Mouse (Mus musculus) small intestine, adult 2 months (tissue): ENCODE measurements around the gene Robo2. TPM values are rescaled to one million over a fixed set of nuclear protein-coding genes. Genes with fewer than 3 reads are reported as not detected.

Experiments used
- H3K27ac ChIP-seq: fragments of 200-500 bp; 2 replicates; pipeline ENCODE4 v1.5.1; 2012; ENCODE audit warnings: low read depth, low read length, control low read depth, inconsistent platforms; ENCODE audit not compliant: insufficient read depth
- H3K27me3 ChIP-seq: fragments of 200-500 bp; 2 replicates; pipeline ENCODE4 v1.6.1; 2012; ENCODE audit warnings: mild to moderate bottlenecking, moderate library complexity, low read length, inconsistent platforms; ENCODE audit not compliant: control insufficient read depth, insufficient read depth
- H3K36me3 ChIP-seq: fragments of 200-500 bp; 2 replicates; pipeline ENCODE4 v1.6.1; 2012; ENCODE audit warnings: mild to moderate bottlenecking, low read length, control low read depth, inconsistent platforms; ENCODE audit not compliant: control insufficient read depth, insufficient read depth
- H3K4me1 ChIP-seq: fragments of 200-500 bp; 2 replicates; pipeline ENCODE4 v1.6.1; 2012; ENCODE audit warnings: low read length, inconsistent platforms, mixed read lengths; ENCODE audit not compliant: control insufficient read depth, insufficient read depth, insufficient read length
- H3K4me3 ChIP-seq: fragments of 200-500 bp; 2 replicates; pipeline ENCODE4 v1.5.1; 2012; ENCODE audit warnings: low read depth, mild to moderate bottlenecking, control low read depth, inconsistent platforms, low read length, moderate library complexity
- CTCF ChIP-seq: fragments of 200-500 bp; IDR thresholded peaks from 2 replicates; pipeline ENCODE4 v1.5.1; 2012; ENCODE audit warnings: low read depth, mild to moderate bottlenecking, control low read depth, inconsistent platforms, low read length, moderate library complexity, mixed read lengths; ENCODE audit not compliant: insufficient replicate concordance, insufficient read length; ENCODE audit errors: extremely low read depth
- POLR2A ChIP-seq: fragments of 200-500 bp; IDR thresholded peaks from 2 replicates; pipeline ENCODE4 v1.6.1; 2012; ENCODE audit warnings: low read depth, mild to moderate bottlenecking, control low read depth, inconsistent platforms, low read length, moderate library complexity
- WGBS: fragments of 180-500 bp; shearing (Covaris S2); methylation state at CpG from one replicate; pipeline ENCODE4 v1.1.7; 2018; 5-methylcytosine and 5-hydroxymethylcytosine counted together
- polyA plus RNA-seq: library from polyadenylated mRNA; depleted of rRNA; stranded (reverse); fragments of >200 nt; gene quantifications from 2 replicates; pipeline ENCODE4 v1.2.3, GENCODE M21; 2012

The Robo2 gene
- polyA plus RNA-seq, 1 experiment = 1.9 TPM

DNA sequence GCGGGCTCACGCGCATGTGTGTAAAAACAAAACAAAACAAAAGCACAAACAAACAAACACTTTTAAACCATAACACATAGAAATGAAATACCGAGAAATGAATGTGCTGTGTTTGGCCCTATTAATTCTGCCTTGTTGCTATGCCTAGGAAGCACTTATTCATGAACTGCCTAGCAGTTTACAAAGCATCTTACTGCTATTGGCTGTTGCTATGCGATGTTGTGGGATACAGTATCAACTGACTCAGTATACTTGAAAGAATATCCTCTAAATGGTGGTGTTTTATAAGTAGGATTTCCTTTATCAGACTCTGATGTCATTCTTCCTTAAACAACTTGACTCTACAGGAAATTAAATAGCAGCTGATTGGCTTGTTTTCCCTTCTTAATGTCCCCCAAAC is 339.0 kb downstream of the Robo2 start:
- no peak overlapping the region for H3K4me3 ChIP-seq
- H3K36me3 ChIP-seq = no peaks in the 10 kb centered on the region
- no peaks in the 10 kb centered on the region for H3K4me1 ChIP-seq
- 89% methylated on average over 5 of the region's 5 CpGs for WGBS
- H3K27me3 ChIP-seq = no peaks in the 10 kb centered on the region
- H3K27ac ChIP-seq = no peak overlapping the region
- TF ChIP-seq CTCF (no peak), POLR2A (no peak)

DNA sequence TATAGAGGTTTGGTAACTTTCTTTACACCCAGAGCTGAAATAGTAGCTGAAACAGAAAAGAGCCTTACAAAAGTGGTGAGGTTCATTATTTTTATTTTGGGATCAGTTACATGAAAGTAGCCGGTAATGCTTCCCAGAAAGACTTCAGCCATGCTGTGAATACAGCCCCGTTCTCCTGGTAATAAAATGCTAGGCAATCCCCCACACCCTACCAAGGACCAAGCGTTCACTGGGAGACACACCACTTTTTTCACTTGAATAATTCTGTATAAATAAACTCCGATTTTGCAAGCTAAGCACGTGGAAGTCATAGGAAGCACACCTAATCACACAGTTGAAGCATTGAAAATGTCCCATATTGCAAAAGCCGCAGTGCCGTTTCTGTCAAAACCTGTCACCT is 341.0 kb downstream of the Robo2 start:
- no peaks in the 10 kb centered on the region for H3K36me3 ChIP-seq
- no peak overlapping the region for H3K4me3 ChIP-seq
- H3K4me1 ChIP-seq = no peaks in the 10 kb centered on the region
- no peaks in the 10 kb centered on the region for H3K27me3 ChIP-seq
- no peak for TF ChIP-seq CTCF
- no peak for TF ChIP-seq POLR2A
- H3K27ac ChIP-seq = no peak overlapping the region
- 70% methylated on average over 7 of the region's 7 CpGs for WGBS

DNA sequence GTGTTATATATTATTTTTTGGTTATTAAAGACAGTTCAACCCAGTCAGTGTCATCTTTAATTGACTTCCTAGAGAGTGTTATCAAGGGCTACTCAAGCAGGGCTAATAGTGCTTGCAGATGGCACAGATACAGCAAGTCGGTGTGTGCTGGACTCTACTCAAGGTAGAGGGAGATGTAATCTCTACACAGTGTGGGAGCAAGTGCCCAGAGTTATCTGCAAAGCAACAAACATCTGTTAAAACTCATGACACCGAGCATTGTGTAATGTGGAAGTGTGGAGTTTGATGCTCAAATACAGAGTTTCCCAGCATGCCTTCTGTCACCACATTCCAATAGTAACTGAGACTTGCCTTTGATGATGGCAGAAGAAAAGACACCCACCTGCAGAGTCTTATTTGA is 345.7 kb downstream of the Robo2 start:
- Histone ChIP-seq H3K27ac (no peak overlapping the region), H3K27me3 (no peaks in the 10 kb centered on the region), H3K4me3 (no peak overlapping the region), H3K36me3 (no peaks in the 10 kb centered on the region), H3K4me1 (no peaks in the 10 kb centered on the region)
- WGBS = 71% methylated on average over 2 of the region's 2 CpGs
- no peak for TF ChIP-seq POLR2A
- TF ChIP-seq CTCF = no peak

DNA sequence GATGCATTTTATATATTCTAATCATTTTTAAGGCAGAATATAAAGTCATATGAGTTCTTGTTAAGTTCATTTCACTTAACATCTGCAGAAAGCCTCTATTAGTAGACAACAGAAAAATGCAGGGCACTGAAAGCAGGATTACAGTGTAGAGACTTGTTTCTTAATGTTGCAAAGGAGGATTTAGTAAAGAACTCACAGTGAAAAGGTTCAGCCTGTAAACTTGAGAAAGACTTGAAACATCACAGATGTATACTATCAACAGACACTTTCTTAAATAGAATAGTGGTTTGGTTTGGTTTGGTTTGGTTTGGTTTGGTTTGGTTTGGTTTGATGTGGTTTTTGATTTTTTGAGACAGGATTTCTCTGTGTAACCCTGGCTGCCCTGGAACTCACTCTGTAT is 349.7 kb downstream of the Robo2 start:
- Histone ChIP-seq H3K27ac (no peak overlapping the region), H3K27me3 (no peaks in the 10 kb centered on the region), H3K36me3 (no peaks in the 10 kb centered on the region), H3K4me3 (no peak overlapping the region), H3K4me1 (no peaks in the 10 kb centered on the region)
- TF ChIP-seq POLR2A = no peak
- no peak for TF ChIP-seq CTCF

DNA sequence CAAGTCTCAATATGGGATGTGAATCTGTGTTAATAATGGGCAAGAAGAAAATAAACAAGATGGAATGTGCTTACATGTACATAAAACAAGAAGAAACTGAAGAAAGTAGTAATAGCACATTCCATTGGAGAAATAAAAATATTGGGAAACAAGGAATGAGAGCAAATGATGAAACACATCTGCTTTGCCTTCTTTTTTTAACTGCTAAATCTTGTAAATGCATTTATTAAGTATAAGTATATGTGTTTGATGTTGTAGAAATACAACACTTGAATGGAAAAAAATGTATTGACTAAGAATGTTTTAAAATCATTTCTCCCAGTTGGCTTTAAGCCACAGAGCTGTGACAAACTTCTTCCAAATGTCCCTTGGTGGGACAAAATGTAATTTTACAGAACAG is 350.1 kb downstream of the Robo2 start:
- H3K4me1 ChIP-seq = no peaks in the 10 kb centered on the region
- TF ChIP-seq CTCF (no peak), POLR2A (no peak)
- no peak overlapping the region for H3K4me3 ChIP-seq
- H3K27me3 ChIP-seq = no peaks in the 10 kb centered on the region
- no peaks in the 10 kb centered on the region for H3K36me3 ChIP-seq
- H3K27ac ChIP-seq = no peak overlapping the region

DNA sequence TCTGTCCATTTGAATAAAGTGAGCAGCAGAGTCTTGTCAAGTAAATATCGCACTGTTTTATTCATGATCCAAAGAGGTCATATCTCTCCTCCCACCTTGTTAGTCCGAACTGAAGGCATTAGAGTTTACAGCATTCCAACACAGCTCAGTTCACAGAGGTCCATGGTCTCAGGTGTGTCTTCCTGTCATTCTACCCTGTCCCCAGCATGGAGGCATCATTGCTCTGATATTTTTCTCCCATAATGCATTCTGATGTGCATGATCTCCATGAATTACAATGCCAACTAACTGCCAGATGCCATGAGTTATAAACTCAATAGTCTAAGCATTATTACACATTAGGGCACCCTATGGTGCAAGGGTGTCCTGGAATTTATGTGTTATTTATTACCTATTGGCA is 354.7 kb downstream of the Robo2 start:
- Histone ChIP-seq H3K27me3 (no peaks in the 10 kb centered on the region), H3K4me1 (no peaks in the 10 kb centered on the region), H3K4me3 (no peak overlapping the region), H3K27ac (no peak overlapping the region), H3K36me3 (no peaks in the 10 kb centered on the region)
- no peak for TF ChIP-seq CTCF
- no peak for TF ChIP-seq POLR2A
- WGBS = 83% methylated on average over 2 of the region's 2 CpGs

DNA sequence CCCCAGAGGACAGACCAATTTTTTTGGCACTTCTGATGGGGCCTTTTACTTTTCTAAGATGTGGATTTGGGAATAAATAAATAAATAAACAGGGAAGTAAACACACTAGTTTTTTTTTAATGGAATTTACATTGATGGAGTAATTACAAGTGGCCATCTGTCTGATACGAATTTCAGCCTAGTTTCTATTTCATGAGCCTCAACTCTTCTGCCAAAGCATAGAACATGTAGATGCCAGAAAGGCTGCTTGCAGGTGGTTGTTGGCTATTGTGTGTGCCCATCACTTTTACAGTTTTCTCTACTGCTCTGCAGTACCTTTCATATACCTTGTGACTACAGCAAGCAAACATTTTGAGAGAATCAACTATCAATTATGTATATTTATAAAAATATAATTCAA is 355.4 kb downstream of the Robo2 start:
- TF ChIP-seq CTCF = no peak
- TF ChIP-seq POLR2A = no peak
- H3K27me3 ChIP-seq = no peaks in the 10 kb centered on the region
- no peaks in the 10 kb centered on the region for H3K36me3 ChIP-seq
- H3K4me3 ChIP-seq = no peak overlapping the region
- H3K27ac ChIP-seq = no peak overlapping the region
- no peaks in the 10 kb centered on the region for H3K4me1 ChIP-seq
- 59% methylated on average over 1 of the region's 1 CpGs for WGBS
